Mouse (Mus musculus): ENCODE measurements at regions not wholly inside any gene's neighbourhood (a gene's known extent, or its start where the extent isn't known, plus 50 kb on each side); places are given as distances from the start of the nearest gene placed in this dataset.

DNA sequence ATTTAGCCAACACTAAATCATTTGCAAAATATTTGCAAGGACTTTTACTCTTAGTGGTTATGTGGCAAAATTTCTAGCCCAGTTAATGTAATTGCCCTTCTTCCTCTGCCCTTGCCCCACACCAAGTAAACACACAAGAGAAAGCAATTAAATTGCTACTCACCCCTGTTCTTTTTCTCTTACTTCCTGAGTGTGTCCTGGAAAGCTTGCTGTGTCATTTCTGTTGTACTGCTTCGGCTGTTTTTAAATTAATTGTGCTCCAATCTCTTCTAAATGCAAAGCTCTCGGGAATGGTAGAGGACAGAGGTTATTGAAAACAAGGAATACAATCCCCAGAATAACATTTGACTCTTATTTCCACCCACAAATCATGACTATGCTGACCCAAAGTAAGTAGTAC is 647.4 kb upstream of the Cited2 start:
- DNase-seq, result no peak

DNA sequence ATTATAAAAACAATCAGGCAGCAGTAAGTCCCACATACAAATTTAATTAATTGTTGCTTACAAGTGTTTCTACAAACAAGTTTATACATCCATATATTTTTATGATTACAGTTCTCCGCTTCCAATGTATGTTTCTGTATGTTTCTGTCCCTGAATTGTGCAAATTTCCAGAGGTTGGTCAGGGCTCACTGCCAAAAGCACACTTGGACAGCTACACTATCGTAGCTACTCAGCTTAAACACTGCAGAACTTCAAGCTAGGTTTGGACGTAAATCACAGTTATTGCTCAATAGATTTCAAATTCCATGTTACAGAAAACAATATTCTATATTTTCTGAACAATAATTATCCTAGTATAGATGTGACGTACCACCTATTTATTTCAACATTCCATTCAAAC is 646.8 kb upstream of the Cited2 start:
- no peak for DNase-seq

DNA sequence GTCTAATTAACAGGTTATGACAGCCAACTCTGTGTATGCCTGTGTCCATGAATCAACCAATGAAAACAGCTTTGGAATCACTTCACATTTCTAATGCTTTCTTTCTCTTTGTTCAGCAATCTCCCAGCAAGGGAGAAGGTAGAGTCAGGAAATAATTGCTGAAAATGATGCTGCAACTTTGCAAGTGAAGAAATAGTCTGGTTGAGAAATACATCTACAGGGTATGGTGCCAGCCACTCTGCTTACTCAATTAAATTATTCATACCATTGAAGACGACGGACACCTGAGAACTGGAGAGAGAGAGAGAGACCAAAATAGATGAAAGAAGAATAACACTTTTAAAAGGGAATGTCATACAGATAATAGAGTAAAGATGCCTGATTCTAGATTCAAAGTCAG is 645.4 kb upstream of the Cited2 start:
- no peak for DNase-seq

DNA sequence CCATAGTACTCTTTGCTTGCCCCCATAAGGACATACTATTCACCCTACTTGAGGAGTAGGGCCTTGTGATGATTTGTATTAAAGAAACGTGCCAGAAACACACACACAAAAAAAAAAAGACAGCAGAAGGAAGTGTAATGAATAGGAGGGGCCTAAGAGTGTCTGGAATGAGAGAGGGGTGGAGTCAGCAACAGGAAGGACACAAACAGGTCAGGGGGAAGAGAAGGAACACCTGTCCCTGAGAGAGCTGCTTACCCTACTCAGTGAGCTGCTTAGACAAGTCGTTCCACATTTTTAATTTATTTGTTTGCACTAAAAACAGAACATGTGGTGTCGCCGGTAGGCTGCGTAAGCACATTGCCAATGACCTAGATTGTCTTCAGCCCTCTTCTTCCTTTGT is 642.2 kb upstream of the Cited2 start:
- no peak for DNase-seq

DNA sequence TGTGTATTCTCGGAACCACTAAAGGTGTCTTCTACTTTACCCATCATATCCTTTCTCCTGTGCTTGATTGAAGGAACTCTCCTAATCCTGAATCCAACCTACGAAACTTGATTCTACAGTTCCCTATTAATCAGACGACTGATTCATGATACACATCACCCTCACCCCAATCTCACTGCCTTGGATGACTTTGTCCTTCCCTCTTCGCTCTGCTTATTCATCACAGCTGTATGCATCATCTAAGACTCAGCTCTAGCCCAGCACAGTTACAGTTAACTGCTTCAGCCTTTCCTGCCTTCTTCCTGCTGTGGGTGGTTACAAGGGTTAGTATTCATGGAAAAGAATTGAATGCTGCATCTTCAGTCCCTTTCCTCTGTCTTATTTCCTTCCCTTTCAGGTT is 640.1 kb upstream of the Cited2 start:
- no peak for DNase-seq

DNA sequence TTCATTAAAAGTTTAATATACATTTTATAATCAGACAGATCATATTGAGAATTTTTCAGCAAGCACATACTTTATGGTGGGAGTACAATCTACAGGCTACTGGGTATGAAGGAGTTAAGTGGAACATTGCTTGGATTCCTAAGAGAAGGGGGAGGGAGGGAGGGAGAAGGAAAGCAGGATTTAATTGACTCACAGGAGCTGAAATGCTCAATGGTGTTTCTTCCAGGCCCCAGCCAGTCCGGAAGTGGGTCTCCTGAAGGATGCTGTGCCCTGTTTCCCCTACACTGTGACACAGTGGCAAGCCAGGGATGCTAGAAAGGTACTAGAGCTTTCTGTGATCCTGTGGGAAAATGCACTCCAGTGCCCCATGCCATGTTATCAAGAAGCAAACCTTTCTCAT is 621.0 kb upstream of the Cited2 start:
- DNase-seq, result no peak

DNA sequence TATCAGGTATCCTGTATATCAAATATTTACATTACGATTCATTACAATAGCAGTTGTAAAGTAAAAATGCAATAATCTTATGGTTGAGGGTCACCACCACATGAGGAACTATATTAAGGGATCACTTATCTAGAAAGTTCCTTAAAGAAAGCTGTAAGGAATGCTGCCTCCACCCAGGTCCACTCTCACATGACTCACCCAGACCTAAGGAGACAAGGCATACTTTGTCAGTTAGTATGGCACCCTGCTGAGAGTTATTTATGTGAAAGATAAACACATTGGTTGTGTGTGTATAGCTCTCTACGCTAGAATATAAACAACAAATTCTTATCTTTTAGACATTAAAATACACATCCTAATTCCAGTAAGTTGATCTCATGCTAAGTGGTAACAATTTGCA is 619.6 kb upstream of the Cited2 start:
- no peak for DNase-seq

DNA sequence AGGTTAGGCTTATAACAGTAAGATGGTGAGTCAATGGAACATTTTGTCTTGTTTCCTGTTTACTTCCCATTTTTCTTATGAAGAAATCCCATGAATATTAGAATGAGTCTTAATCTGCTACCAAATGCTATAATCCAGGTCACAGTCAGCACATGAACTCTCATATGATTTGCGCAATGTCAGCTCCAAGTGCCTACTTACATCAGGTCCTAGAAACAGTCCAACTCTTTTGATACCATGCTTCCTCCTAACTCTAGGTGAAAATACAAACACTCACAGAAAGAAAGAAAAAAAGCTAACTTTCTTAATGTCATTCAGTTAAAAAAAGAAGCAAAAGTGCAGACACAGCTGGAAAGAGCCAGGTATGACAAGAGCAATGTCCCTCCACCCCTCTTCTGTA is 616.2 kb upstream of the Cited2 start:
- no peak for DNase-seq

DNA sequence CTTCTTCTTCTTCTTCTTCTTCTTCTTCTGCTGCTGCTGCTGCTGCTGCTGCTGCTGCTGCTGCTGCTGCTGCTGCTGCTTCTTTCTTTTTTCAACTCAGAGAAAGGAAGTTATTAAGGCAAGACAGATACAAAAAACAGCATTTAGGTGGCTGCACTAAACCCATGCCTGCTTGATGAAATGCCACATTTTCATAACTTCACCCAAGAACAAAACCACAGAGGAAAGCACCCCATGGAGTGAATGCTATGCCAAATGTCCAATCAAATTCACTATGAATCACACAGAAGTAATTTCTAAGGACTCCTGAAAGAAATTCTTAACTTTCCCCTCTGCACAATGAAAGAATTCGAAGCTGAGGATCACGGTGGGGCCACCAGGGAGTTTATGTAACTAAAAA is 611.9 kb upstream of the Cited2 start:
- no peak for DNase-seq

DNA sequence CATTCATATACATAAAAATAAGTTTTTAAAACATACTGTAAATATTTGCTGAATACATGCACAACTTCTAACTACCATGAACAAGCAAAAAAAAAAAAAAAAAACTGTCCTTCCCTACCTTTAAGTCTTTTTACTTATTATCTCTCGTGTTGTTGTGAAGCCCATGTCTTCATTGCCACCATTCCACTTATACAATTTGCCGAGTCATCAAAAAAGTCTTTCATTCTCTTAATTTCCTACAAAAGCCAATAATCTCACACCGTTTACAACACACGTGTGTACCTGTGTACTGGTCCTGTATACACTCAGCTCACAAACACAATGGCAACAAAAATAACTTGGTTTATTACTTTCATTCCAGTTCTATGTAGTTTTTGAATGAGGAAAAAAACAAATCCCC is 608.2 kb upstream of the Cited2 start:
- no peak for DNase-seq

DNA sequence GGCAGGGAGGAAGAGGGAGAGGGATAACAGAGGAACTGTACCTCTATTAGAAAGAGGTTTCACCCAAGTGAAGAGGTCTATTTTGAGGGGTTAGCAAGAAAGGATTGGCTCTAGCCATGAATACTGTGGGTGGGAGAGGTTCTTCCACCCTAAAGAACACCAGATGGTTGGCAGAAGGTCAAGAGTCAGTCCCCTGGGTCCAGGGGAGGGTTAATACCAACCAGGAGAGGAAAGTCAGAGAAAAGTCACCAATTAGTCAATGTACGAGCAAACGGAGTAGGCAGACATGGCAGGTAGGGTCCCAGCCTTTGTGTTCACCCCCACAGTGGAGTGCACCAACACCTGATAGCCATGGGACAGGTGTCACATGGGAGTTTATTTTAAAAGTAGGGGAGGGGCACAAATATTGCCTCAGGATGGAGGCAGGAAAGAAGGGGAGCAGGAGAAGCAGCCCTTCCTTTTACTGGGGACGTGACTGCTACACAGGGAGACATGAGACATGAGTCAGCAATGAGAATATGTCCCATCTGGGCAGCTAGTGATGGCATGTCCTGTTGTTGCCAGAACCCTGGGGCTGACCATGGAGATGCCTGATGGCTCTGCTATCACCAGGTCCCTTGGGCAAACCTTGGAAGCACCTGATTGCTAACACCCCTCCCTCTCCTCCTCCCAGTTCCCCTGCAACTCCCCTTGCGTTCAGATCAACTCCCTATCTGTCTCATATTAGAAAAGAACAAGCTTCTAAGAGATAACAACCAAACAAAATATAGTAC is 593.4 kb upstream of the Cited2 start:
- DNase-seq, result no peak

DNA sequence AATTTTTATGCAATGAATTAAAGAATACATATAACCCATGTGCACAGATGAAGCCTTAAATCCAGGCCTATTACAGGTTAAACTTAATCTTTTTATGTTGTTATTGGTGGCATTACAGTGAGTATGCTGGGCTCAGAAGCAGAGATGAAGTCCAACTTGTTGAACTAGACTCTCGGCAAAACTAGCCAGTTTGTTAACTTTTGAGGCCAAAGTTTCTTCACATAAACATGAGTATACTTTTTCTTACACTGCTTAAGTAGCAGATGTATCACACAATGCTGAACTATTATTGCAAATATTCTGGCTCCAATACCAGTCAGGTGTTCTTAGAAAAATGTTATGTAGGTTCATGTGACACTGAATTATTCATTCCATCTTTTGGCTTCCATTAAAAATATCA is 592.4 kb upstream of the Cited2 start:
- no peak for DNase-seq

DNA sequence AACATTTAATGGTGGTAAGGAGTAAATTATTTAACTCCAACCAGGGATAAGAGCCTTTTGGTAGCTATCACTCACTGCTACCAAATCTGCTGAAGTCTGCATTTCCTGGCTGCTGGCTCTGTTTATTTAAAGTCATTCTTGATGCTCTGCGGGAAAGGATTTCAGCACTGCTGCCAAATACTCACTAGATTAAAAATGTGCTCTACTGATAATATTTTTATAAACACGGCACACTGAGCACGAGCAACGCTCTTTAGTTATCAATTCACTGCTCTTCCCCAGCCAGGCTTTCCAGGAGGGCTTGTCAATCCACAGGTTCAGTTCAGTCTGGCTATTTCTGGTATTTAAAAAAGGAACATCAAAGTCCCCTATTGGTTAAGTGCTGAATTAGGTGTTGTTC is 591.3 kb upstream of the Cited2 start:
- DNase-seq, result no peak

DNA sequence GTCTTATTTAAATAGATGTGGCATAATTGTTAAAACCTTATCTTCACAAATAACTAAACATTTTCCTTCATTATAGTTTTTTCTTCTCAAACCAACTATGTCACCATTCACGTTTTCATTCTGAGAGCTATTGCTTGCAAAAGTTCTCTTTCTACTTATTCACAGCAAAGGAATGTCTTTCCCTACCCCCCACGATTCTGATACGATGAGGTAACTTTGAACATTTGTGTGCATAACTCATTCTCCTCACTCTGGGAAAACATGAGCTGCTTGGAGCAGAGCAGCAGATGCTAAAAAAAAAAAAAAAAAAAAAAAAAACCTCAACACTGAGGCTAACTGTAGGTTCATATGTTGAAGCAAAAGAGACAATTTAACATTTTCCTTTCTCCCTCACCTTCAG is 547.6 kb upstream of the Cited2 start:
- DNase-seq, result peak in 1 of 2 experiments; percentile 31

DNA sequence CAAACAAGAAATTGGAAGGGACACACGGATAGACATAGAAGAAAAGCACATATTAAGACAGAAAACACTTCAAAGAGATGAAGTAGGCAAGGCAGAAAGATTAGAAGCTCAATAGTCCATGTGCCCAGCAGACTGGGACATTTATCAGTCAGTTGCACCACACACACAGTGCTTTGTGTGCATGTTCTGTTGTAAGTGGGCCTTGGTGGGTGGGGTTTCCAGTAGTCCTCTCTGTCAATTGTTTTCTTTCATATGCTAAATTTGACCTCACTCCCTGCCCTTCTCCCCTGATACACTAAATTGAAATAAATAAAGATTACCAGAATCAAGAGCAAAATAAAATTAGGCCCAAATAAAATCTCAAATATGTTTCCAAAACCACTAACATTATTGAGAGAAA is 546.0 kb upstream of the Cited2 start:
- no peak for DNase-seq

DNA sequence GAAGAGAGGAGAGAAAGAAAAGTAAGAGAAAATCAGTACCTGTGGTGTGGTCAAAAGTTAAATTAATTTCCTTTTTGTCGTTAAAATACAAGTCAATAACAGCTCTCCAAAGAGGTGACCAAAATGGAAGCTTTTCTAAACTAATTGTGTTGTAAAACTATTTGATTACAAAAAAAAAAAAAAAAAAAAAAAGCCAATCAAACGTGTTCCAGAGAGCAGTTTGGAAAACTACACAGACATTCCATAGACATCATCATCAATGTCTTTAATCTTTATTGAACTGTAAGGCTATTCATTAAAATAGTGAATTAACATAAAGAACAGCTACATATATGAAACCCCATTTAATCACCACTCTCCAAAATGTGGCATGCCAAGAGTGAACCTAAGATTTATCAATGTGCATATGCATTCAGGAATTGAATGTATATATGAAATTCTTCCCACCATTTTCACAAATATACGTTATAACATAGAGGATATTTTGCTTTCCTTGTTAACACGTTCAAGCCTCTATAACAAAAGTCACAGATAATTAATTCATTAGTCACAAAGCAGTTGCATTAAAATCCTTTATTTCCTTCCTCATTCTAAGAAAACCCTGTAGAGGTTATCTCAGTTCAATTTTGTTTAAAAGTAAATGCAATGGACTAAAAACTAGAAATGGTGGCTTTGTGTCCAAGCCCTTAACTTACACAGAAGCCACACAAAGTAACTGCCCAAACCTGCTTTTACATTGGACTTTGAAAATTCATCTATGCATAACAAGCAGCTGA is 545.3 kb upstream of the Cited2 start:
- no peak for DNase-seq

DNA sequence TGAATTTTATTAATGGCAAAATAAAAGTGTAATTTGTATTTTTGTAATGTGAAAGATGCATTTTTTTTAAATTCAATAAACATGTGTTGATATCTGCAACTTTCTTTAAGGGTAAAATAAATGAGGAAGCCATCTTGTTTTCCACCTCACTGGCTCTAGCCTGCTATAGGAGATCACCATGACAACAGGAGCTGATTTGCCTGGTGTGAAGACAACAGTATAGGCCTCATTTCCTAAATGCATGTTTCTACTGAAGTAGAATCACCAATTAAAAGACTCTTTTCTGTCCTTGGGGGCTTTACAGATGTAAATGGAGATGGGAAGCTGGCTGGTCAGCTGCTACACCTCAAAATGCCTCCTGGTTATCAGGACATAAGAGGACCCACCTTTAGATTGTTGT is 544.4 kb upstream of the Cited2 start:
- DNase-seq, result no peak

DNA sequence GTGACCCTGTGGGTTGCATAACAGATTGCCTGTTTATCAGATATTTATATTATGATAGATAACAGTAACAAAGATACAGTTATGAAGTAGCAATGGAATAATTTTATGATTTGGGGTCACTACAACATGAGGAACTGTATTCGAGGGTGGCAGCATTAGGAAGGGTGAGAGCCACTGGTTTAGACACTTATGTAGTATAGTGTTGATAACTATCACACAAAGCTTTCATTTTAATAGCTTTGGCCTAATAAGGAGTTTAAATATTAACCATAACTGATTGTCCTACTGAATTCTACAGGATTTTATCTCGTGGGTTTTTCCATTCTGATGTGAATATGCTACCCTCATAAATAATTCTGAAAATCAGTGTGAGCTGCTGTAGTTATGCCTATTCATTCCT is 538.6 kb upstream of the Cited2 start:
- DNase-seq, result no peak

DNA sequence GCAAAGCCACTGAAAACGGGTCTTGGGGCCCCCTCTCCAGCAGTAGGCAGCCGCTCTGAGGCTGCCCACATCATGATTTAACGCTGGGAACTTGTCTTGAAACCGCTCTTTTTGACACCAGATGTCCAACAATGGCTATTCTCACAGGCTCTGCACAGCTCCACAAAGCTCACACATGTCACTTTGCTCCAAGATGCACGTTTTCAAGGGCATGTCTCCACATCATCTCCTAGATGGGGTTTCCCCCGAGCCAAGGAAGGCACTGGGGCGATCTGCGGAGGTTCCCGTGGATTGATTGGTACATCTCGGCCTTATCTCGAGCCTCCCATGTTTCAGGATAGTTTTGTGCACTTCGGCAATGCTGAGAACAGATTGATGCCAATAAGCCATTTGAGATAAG is 526.8 kb upstream of the Cited2 start:
- no peak for DNase-seq

DNA sequence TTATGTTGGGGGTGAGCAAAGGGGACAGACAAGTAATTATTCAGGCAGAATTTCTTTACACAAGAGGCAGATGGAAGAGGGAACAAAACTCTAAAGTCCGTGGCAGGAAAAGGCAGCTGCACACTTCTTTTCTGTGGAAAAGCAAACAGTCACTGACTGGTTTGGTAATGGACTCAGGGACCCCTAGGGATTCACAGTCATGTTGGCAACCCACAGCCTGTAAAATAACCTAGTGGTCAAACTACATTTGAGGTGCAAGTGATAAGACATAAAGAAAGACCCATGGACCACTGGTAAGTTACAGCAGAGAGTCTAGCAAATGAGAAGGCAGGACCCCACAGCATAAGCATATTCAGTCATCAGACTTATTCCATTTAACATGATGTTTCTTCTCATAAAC is 526.4 kb upstream of the Cited2 start:
- DNase-seq, result no peak

DNA sequence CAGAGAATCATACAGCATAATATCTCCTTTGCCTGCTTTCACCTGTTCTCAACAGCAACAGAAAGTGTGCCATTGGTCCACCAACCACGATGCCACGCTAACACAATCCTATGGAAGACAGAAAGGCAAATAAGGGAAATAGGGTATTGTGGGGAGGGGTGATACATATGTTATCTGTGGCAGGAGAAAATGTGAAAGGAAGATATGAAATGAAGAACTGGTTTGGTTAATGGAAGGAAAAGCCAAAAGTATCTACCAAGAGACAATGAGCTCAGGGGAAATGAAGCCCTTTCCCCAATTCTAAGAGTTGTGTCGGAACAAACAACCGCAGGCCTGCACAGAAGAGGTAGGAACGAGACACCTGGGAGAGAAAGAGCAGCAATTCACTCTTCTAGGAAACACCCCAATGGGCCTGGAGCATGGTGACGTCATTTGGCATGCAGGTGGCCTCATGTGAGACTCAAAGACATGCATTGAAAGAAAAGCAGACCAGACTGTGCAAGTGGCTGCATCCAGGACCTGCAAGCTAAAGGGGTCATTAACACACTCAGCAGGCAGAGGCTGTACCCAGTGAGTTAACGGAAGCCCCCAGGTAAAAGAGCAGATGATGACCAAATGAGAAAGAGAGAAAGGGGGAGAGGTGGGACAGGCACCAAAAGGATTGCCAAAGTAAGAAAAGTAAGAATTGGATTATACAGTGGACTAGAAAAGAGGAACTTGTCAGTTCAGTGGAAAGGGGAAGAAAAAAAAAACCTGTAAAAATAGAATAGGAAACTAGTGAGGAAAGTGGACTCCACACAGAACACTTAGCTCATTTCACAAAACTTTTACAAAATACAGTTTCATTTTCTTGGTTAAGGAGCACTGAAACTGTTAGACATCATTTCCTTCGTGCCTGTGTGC is 522.2 kb upstream of the Cited2 start:
- DNase-seq, result no peak

DNA sequence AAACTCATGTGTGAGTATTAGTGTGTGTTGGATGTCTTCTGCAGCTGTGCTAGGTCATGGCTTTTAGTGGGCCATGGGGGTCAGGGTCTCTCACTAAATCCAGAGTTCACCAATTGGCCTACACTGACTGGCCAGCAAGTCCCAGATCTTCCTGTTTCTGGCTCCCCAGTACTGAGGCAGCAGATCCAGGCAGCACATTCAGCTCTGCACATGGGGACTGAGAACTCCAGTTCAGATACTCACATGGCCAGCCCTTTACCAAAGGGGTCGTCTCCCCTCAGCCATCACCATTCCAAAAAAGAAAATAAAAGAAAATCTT is 521.6 kb upstream of the Cited2 start:
- no peak for DNase-seq

Data from adrenal gland, postnatal 36 days (tissue).